Mouse (Mus musculus): ENCODE data around the gene Dusp23. TPM values are rescaled to one million over a fixed set of nuclear protein-coding genes. Genes with fewer than 3 reads are reported as not detected.

Dusp23 gene
- polyA plus RNA-seq, 1 experiment from 2014 or later, result 12.7 TPM

- WGBS, result 18% methylated on average over 26 of the region's 26 CpGs
- Histone ChIP-seq H3K27me3 (ENCODE audit: control insufficient read depth, insufficient read depth, low read length) (no peaks in the 10 kb centered on the region), H3K36me3 (replicated peaks; ENCODE audit: control insufficient read depth, insufficient read depth) (no peaks in the 10 kb centered on the region), H3K27ac (peak overlapping the region; percentile 70), H3K4me1 (replicated peaks; ENCODE audit: control insufficient read depth, insufficient read depth, low read length) (peaks cover 9% of the 10 kb centered on the region), H3K4me2 (replicated peaks) (peak overlapping the region; percentile 34), H3K9me3 (ENCODE audit: control insufficient read depth, low read length) (no peaks in the 10 kb centered on the region), H3K9ac (peak overlapping the region; percentile 11; the same call in 1 of the 2 replicates), H3K4me3 (replicated peaks; ENCODE audit: low read length) (no peak overlapping the region)
- DNase-seq (ENCODE audit: low spot score) (peak; percentile 56), ATAC-seq (ENCODE audit: low FRiP score) (peak; percentile 64)
These were observed 46.9 kb downstream of the Dusp23 start for GRCm38 (mm10) chr1:172585612-172586567.

GRCm38 (mm10) chr1:172585026-172585425, 47.7 kb downstream of the Dusp23 start:
- H3K9ac ChIP-seq, result no peak overlapping the region
- H3K4me2 ChIP-seq (replicated peaks), result no peak overlapping the region; the same call in 1 of the 2 replicates
- no peak overlapping the region for H3K27ac ChIP-seq
- ATAC-seq (ENCODE audit: low FRiP score), result no peak
- 51% methylated on average over 4 of the region's 4 CpGs for WGBS
- DNase-seq (ENCODE audit: low spot score), result no peak
- H3K4me3 ChIP-seq (replicated peaks; ENCODE audit: low read length), result no peak overlapping the region
- no peaks in the 10 kb centered on the region for H3K36me3 ChIP-seq (replicated peaks; ENCODE audit: control insufficient read depth, insufficient read depth)
- no peaks in the 10 kb centered on the region for H3K27me3 ChIP-seq (ENCODE audit: control insufficient read depth, insufficient read depth, low read length)
- H3K4me1 ChIP-seq (replicated peaks; ENCODE audit: control insufficient read depth, insufficient read depth, low read length), result peaks cover 9% of the 10 kb centered on the region
- H3K9me3 ChIP-seq (ENCODE audit: control insufficient read depth, low read length), result no peaks in the 10 kb centered on the region

DNA sequence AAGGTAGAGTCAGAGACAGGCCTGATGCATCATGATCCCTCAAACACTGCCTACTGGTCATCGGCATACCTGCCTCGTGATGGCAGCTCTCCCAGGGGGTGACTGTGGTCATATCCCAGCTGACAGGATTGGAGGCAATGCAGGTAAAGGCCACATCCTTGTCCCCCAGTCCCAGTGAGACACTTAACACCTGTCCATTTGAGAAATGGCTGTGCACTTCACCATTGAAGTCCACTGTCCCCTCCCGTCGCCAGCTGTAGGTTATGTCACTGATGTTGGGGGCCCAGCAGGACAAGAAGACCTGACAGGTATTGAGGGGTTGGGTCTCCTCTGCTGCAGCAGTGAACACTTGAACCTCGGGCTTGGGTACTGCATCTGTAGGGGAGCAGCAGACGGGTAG, 48.5 kb downstream of the Dusp23 start:
- no peak overlapping the region for H3K27ac ChIP-seq
- ATAC-seq (ENCODE audit: low FRiP score) (no peak), DNase-seq (ENCODE audit: low spot score) (no peak)
- no peaks in the 10 kb centered on the region for H3K36me3 ChIP-seq (replicated peaks; ENCODE audit: control insufficient read depth, insufficient read depth)
- H3K9ac ChIP-seq, result no peak overlapping the region
- 85% methylated on average over 6 of the region's 6 CpGs for WGBS
- no peak overlapping the region for H3K4me2 ChIP-seq (replicated peaks)
- peaks cover 9% of the 10 kb centered on the region for H3K4me1 ChIP-seq (replicated peaks; ENCODE audit: control insufficient read depth, insufficient read depth, low read length)
- no peak overlapping the region for H3K4me3 ChIP-seq (replicated peaks; ENCODE audit: low read length)
- no peaks in the 10 kb centered on the region for H3K9me3 ChIP-seq (ENCODE audit: control insufficient read depth, low read length)
- no peaks in the 10 kb centered on the region for H3K27me3 ChIP-seq (ENCODE audit: control insufficient read depth, insufficient read depth, low read length)

DNA sequence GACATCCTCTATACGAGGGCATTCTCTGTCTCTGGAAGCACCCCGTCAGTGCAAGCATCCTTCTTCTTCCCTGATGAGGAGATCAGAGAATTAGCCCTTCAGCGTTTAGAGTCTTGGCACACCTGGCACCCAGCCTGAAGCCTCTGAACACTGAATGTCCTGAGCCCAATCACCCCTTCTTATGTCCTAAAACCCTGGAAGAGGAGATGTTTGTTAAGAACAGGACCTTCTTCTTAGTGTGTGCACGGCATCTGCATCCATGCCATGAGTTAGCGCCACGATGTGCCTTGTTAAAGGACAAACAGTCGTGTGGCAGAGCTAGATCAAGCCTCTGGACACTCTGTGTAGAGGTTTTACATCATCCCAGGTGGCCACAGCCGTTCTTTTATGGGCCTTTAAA, 50.3 kb downstream of the Dusp23 start:
- WGBS, result 91% methylated on average over 8 of the region's 8 CpGs
- Histone ChIP-seq H3K27me3 (ENCODE audit: control insufficient read depth, insufficient read depth, low read length) (no peaks in the 10 kb centered on the region), H3K4me1 (replicated peaks; ENCODE audit: control insufficient read depth, insufficient read depth, low read length) (peaks cover 9% of the 10 kb centered on the region), H3K9ac (no peak overlapping the region), H3K9me3 (ENCODE audit: control insufficient read depth, low read length) (no peaks in the 10 kb centered on the region), H3K36me3 (replicated peaks; ENCODE audit: control insufficient read depth, insufficient read depth) (no peaks in the 10 kb centered on the region), H3K4me3 (replicated peaks; ENCODE audit: low read length) (no peak overlapping the region), H3K4me2 (replicated peaks) (no peak overlapping the region), H3K27ac (no peak overlapping the region)
- no peak for DNase-seq (ENCODE audit: low spot score)
- no peak for ATAC-seq (ENCODE audit: low FRiP score)

Other genes starting within 250 kb of the Dusp23 start
- 0.15 and 0.26 TPM in 2 replicates for gene Slamf9, start 157.6 kb downstream of the Dusp23 start, polyA plus RNA-seq (2014; fragmentation: Nextera tagmentation; extraction: Ambion mirVana)
- gene Igsf9, start 151.2 kb downstream of the Dusp23 start, polyA plus RNA-seq (2014; fragmentation: Nextera tagmentation; extraction: Ambion mirVana), result 27.6 and 28.5 TPM in 2 replicates
- 53.0 and 62.6 TPM in 2 replicates for gene Tagln2, start 132.9 kb downstream of the Dusp23 start, polyA plus RNA-seq (2014; fragmentation: Nextera tagmentation; extraction: Ambion mirVana)
- 3.7 and 5.5 TPM in 2 replicates for gene Cfap45, start 112.2 kb downstream of the Dusp23 start, polyA plus RNA-seq (2014; fragmentation: Nextera tagmentation; extraction: Ambion mirVana)
- 0.75 and 0.90 TPM in 2 replicates for gene Vsig8, start 77.0 kb downstream of the Dusp23 start, polyA plus RNA-seq (2014; fragmentation: Nextera tagmentation; extraction: Ambion mirVana)
- gene Slamf8, start 42.4 kb downstream of the Dusp23 start, polyA plus RNA-seq (2014; fragmentation: Nextera tagmentation; extraction: Ambion mirVana), result not detected in 2 replicates
- 0.10 and 0.19 TPM in 2 replicates for gene Fcrl6, start 30.4 kb downstream of the Dusp23 start, polyA plus RNA-seq (2014; fragmentation: Nextera tagmentation; extraction: Ambion mirVana)
- 0.41 TPM in 1 of 2 replicates, not detected in the other for gene Crp, start 65.1 kb upstream of the Dusp23 start, polyA plus RNA-seq (2014; fragmentation: Nextera tagmentation; extraction: Ambion mirVana)